Mouse (Mus musculus) heart, embryonic 15.5 days (tissue): ENCODE data around the gene Bach1. TPM values are rescaled to one million over a fixed set of nuclear protein-coding genes. Genes with fewer than 3 reads are reported as not detected.
A peak's percentile ranks its signal among the peaks of the same experiment; 100 is the strongest.

Experiments used
- ATAC-seq: fragments of 200-750 bp; cut with Nextera tagmentation; replicated peaks from 2 replicates; pipeline ENCODE4 v1.8.0; 2017; ENCODE audit warnings: low read depth, moderate TSS enrichment; ENCODE audit not compliant: insufficient number of reproducible peaks, insufficient read depth, low FRiP score
- H3K27ac ChIP-seq: fragments of 300-500 bp; sonication (generic); 2 replicates; pipeline ENCODE4 v1.5.1; 2015; ENCODE audit warnings: mild to moderate bottlenecking, inconsistent platforms
- H3K27me3 ChIP-seq: fragments of 300-500 bp; sonication (generic); 2 replicates; pipeline ENCODE4 v1.6.1; 2015; ENCODE audit warnings: inconsistent platforms
- H3K36me3 ChIP-seq: fragments of 300-500 bp; sonication (generic); 2 replicates; pipeline ENCODE4 v1.6.1; 2015; ENCODE audit warnings: mild to moderate bottlenecking, inconsistent platforms
- H3K4me1 ChIP-seq: fragments of 300-500 bp; sonication (generic); replicated peaks from 2 replicates; pipeline ENCODE4 v1.6.1; 2015; ENCODE audit warnings: inconsistent platforms
- H3K4me2 ChIP-seq: fragments of 300-500 bp; sonication (generic); 2 replicates; pipeline ENCODE4 v1.6.1; 2015; ENCODE audit warnings: inconsistent platforms, mild to moderate bottlenecking, moderate library complexity
- H3K4me3 ChIP-seq: fragments of 300-500 bp; sonication (generic); 2 replicates; pipeline ENCODE4 v1.5.1; 2015; ENCODE audit warnings: mild to moderate bottlenecking, inconsistent platforms
- H3K9ac ChIP-seq: fragments of 300-500 bp; sonication (generic); 2 replicates; pipeline ENCODE4 v1.6.1; 2015; ENCODE audit warnings: mild to moderate bottlenecking, inconsistent platforms
- H3K9me3 ChIP-seq: fragments of 300-500 bp; sonication (generic); replicated peaks from 2 replicates; pipeline ENCODE4 v1.6.1; 2016; ENCODE audit warnings: inconsistent platforms
- WGBS: fragments of 180-500 bp; shearing (Covaris S2); methylation state at CpG from one replicate; pipeline ENCODE4 v1.1.7; 2015; ENCODE audit warnings: mixed read lengths; 5-methylcytosine and 5-hydroxymethylcytosine counted together
- polyA plus RNA-seq: library from polyadenylated mRNA; unstranded; fragments of >200 nt; fragmentation: Nextera tagmentation; extraction: Ambion mirVana; gene quantifications from 2 replicates; pipeline ENCODE4 v1.2.1, GENCODE M21; 2015

The Bach1 gene
- polyA plus RNA-seq, 1 experiment from 2014 or later = 8.1 TPM

- no peak for ATAC-seq
- H3K27ac ChIP-seq = no peak overlapping the region
- no peaks in the 10 kb centered on the region for H3K9me3 ChIP-seq
- no peak overlapping the region for H3K4me2 ChIP-seq
- WGBS = 59% methylated on average over 18 of the region's 18 CpGs
- H3K4me3 ChIP-seq = no peak overlapping the region
- H3K36me3 ChIP-seq = no peaks in the 10 kb centered on the region
- peaks cover 59% of the 10 kb centered on the region for H3K4me1 ChIP-seq
- no peaks in the 10 kb centered on the region for H3K27me3 ChIP-seq
- no peak overlapping the region for H3K9ac ChIP-seq
Observed at GRCm38 (mm10) chr16:87712986-87713693, 14.4 kb downstream of the Bach1 start.

- Histone ChIP-seq H3K27me3 (no peaks in the 10 kb centered on the region), H3K4me1 (peaks cover 53% of the 10 kb centered on the region)
Observed at GRCm38 (mm10) chr16:87714550-87714949, 15.8 kb downstream of the Bach1 start.

GRCm38 (mm10) chr16:87715221-87715620, 16.5 kb downstream of the Bach1 start:
- no peak overlapping the region for H3K9ac ChIP-seq
- WGBS = 74% methylated on average over 16 of the region's 16 CpGs
- H3K36me3 ChIP-seq = peaks cover 12% of the 10 kb centered on the region; the same call in 1 of the 2 replicates
- H3K9me3 ChIP-seq = no peaks in the 10 kb centered on the region
- H3K4me1 ChIP-seq = peaks cover 56% of the 10 kb centered on the region
- no peak overlapping the region for H3K4me2 ChIP-seq
- no peak overlapping the region for H3K27ac ChIP-seq
- ATAC-seq = no peak
- H3K4me3 ChIP-seq = no peak overlapping the region
- no peaks in the 10 kb centered on the region for H3K27me3 ChIP-seq

More at GRCm38 (mm10) chr16:87714550-87714949, 15.8 kb downstream of the Bach1 start:
- no peak overlapping the region for H3K9ac ChIP-seq
- H3K27ac ChIP-seq = no peak overlapping the region
- WGBS = 89% methylated on average over 9 of the region's 9 CpGs
- no peaks in the 10 kb centered on the region for H3K9me3 ChIP-seq
- H3K4me2 ChIP-seq = no peak overlapping the region
- H3K36me3 ChIP-seq = peaks cover 10% of the 10 kb centered on the region; the same call in 1 of the 2 replicates
- no peak for ATAC-seq
- H3K4me3 ChIP-seq = no peak overlapping the region

DNA sequence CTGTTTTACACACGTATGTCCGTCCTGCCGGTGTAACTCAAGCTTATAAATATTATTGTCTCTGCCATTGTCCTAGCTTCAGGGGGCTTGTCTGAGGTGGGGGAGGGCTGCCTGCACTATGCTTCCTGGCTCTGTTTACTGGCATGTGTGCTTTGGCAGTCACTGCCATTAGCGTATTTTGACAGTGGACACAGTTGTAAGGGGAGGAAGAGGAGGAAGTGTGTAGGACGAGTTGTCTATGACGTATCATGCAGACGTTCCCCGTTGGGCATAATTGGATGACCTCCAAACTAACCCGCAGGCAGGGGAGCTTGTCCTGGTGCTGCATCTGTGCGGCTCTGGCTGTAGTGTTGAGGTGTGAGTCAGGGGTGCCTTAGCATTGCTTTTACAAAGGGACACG, 17.5 kb downstream of the Bach1 start:
- no peak overlapping the region for H3K9ac ChIP-seq
- no peaks in the 10 kb centered on the region for H3K27me3 ChIP-seq
- H3K9me3 ChIP-seq = no peaks in the 10 kb centered on the region
- 27% methylated on average over 11 of the region's 11 CpGs for WGBS
- H3K4me2 ChIP-seq = peak overlapping the region; percentile 28
- H3K27ac ChIP-seq = peak overlapping the region; percentile 43
- H3K36me3 ChIP-seq = peaks cover 12% of the 10 kb centered on the region; the same call in 1 of the 2 replicates
- no peak overlapping the region for H3K4me3 ChIP-seq
- peaks cover 54% of the 10 kb centered on the region for H3K4me1 ChIP-seq
- peak; percentile 63 for ATAC-seq

- ATAC-seq = no peak; the same call in 1 of the 2 replicates
- Histone ChIP-seq H3K4me3 (no peak overlapping the region), H3K4me1 (peaks cover 52% of the 10 kb centered on the region), H3K9me3 (no peaks in the 10 kb centered on the region), H3K36me3 (peaks cover 12% of the 10 kb centered on the region; the same call in 1 of the 2 replicates), H3K27me3 (no peaks in the 10 kb centered on the region), H3K4me2 (no peak overlapping the region), H3K27ac (0 out of 2 replicates have a peak overlapping the region, but pooled peaks have one; percentile 13), H3K9ac (no peak overlapping the region)
- WGBS = 23% methylated on average over 5 of the region's 5 CpGs
Observed at GRCm38 (mm10) chr16:87717046-87717660, 18.4 kb downstream of the Bach1 start.

DNA sequence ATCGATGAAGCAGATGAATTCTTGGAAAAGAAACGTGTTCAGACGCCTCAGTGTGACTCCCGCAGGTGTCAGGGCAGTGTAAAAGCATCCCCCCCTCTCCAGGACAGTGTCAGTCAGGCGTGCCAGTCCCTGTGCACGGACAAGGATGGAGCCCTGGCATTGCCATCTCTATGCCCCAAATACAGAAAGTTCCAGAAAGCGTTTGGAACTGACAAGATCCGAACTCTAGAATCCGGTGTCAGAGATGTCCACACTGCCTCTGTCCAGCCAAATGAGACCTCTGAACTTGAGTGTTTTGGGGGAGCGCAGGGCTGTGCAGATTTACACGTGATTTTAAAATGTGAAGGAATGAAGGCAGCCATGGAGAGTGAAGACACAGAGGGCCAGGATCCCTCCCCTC, 20.3 kb downstream of the Bach1 start:
- no peaks in the 10 kb centered on the region for H3K27me3 ChIP-seq
- no peak overlapping the region for H3K4me3 ChIP-seq
- peaks cover 45% of the 10 kb centered on the region for H3K4me1 ChIP-seq
- H3K36me3 ChIP-seq = peaks cover 14% of the 10 kb centered on the region; the same call in 1 of the 2 replicates
- no peak overlapping the region for H3K4me2 ChIP-seq
- H3K27ac ChIP-seq = no peak overlapping the region
- H3K9ac ChIP-seq = no peak overlapping the region; the same call in 1 of the 2 replicates
- WGBS = 90% methylated on average over 11 of the region's 11 CpGs
- no peak for ATAC-seq
- no peaks in the 10 kb centered on the region for H3K9me3 ChIP-seq

GRCm38 (mm10) chr16:87719688-87720283, 21.0 kb downstream of the Bach1 start:
- WGBS = 67% methylated on average over 23 of the region's 23 CpGs
- no peak overlapping the region for H3K27ac ChIP-seq
- no peak overlapping the region for H3K4me3 ChIP-seq
- H3K27me3 ChIP-seq = no peaks in the 10 kb centered on the region
- peak overlapping the region; percentile 21; the same call in 1 of the 2 replicates for H3K4me2 ChIP-seq
- H3K36me3 ChIP-seq = peaks cover 16% of the 10 kb centered on the region; the same call in 1 of the 2 replicates
- no peak for ATAC-seq
- H3K9ac ChIP-seq = no peak overlapping the region; the same call in 1 of the 2 replicates
- H3K9me3 ChIP-seq = no peaks in the 10 kb centered on the region
- H3K4me1 ChIP-seq = peaks cover 42% of the 10 kb centered on the region

DNA sequence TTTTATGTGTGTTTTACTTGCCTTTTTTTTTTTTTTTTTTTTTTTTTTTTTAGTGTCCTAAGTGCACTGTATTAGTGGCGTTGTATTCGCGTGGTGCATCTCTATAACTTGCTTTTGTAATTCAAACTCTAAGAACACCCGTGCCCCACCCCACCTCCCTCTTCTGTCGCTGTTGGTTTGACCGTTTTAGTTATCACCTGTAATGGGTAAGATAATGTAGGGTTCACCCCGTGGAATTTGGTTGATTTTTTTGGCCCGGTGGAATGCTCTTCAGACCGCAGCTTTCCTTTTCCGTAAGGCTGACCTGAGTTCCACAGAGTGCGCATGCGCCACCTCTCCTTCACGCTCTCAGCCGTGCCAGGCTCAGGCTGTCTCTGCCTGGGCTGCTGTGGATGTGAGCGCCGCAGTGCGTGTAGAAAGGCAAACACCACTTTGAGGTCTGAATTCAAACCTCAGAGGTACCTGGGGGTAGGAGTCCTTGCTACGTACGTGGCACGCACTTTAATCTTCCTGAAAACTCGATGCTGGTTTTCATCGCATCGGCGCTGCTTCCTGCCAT, 22.2 kb downstream of the Bach1 start:
- no peak for ATAC-seq
- Histone ChIP-seq H3K9ac (no peak overlapping the region), H3K36me3 (peaks cover 17% of the 10 kb centered on the region; the same call in 1 of the 2 replicates), H3K4me1 (peaks cover 42% of the 10 kb centered on the region), H3K4me2 (no peak overlapping the region), H3K27ac (no peak overlapping the region), H3K9me3 (no peaks in the 10 kb centered on the region), H3K4me3 (no peak overlapping the region), H3K27me3 (no peaks in the 10 kb centered on the region)
- 93% methylated on average over 24 of the region's 24 CpGs for WGBS

DNA sequence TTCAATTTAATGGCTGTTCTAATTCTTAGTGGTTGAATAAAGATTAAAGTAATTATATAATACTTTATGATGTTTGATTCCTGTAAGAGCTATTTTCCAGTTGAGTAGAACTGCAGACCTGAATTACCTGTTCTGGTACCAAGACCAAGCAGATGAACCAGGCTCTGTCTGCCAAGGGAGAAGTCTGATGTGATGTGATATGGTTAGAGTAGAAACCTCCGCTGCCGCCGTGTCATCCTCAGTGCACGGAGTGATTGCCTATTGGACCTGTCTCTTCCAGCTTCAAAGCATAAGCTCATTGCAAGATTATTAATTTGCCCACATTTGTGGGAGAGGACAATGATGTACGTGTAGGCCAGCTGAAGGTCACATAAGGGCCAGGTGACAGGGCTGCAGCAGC, 24.1 kb downstream of the Bach1 start:
- Histone ChIP-seq H3K4me2 (no peak overlapping the region), H3K4me3 (no peak overlapping the region), H3K27ac (no peak overlapping the region), H3K36me3 (peaks cover 17% of the 10 kb centered on the region; the same call in 1 of the 2 replicates), H3K9ac (no peak overlapping the region), H3K27me3 (no peaks in the 10 kb centered on the region), H3K9me3 (no peaks in the 10 kb centered on the region), H3K4me1 (peaks cover 43% of the 10 kb centered on the region)
- no peak for ATAC-seq
- WGBS = 87% methylated on average over 5 of the region's 5 CpGs

DNA sequence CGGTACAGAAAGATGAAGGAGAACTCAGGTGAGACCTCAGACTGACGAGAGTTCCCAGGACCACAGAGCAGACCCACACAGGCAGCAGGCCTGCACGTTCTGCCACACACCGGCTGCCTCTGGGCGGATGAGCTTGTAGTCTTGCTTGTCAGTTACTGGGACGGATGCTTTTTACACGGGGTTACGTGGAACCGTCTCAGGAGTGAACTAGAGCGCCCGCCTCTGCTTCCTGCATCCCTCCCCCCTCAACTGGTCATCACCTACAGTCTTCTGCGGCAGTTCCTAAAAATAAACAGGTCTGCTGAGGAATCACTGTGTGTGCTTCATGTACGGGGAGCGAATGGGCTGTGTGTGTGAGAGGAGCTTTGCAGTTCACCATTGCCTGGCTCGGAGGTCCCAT, 24.7 kb downstream of the Bach1 start:
- Histone ChIP-seq H3K36me3 (peaks cover 17% of the 10 kb centered on the region; the same call in 1 of the 2 replicates), H3K9me3 (no peaks in the 10 kb centered on the region), H3K27me3 (no peaks in the 10 kb centered on the region), H3K4me3 (no peak overlapping the region), H3K9ac (no peak overlapping the region), H3K27ac (peak overlapping the region; percentile 48), H3K4me1 (peaks cover 40% of the 10 kb centered on the region), H3K4me2 (peak overlapping the region; percentile 32)
- ATAC-seq = peak; percentile 50; the same call in 1 of the 2 replicates
- 47% methylated on average over 15 of the region's 15 CpGs for WGBS

DNA sequence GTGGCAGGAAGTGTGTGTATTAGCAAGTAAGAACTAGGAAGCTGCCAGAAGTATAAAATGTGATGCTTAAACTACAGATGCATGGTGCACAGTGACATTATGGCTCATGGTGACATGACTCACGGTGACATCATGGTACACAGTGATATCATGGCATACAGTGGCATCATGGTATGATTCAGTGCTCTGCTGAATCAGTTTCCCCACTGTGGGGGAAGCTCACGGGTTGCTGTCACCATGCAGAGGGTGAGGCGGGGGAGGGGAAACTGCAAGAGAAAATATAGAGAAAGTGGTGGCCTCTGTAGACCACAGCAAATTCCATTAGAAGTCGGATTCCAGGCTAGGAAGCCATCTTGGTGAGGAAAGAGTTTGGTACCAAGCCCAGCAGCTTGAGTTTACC, 26.1 kb downstream of the Bach1 start:
- H3K27ac ChIP-seq = no peak overlapping the region
- H3K9ac ChIP-seq = no peak overlapping the region
- peaks cover 8% of the 10 kb centered on the region; the same call in 1 of the 2 replicates for H3K36me3 ChIP-seq
- H3K4me2 ChIP-seq = no peak overlapping the region
- peaks cover 33% of the 10 kb centered on the region for H3K4me1 ChIP-seq
- WGBS = 77% methylated on average over 4 of the region's 4 CpGs
- no peaks in the 10 kb centered on the region for H3K9me3 ChIP-seq
- no peak overlapping the region for H3K4me3 ChIP-seq
- no peak for ATAC-seq
- no peaks in the 10 kb centered on the region for H3K27me3 ChIP-seq
